Mouse (Mus musculus) erythroblast, embryonic 14.5 days (primary cell): Measurements from ENCODE around the gene Morf4l2. TPM values are rescaled to one million over a fixed set of nuclear protein-coding genes. Genes with fewer than 3 reads are reported as not detected.
"Not testable (repeated sequence)": the region's sequence is repeated elsewhere in the genome, so short reads cannot be mapped to it uniquely, and the experiment has no call there.

Source experiments
- H3K27me3 ChIP-seq: 2 replicates; pipeline ENCODE4 v1.6.1; 2012; ENCODE audit warnings: inconsistent platforms; ENCODE audit not compliant: control insufficient read depth
- H3K36me3 ChIP-seq: 2 replicates; pipeline ENCODE4 v1.6.1; 2012; ENCODE audit warnings: mild to moderate bottlenecking, inconsistent platforms; ENCODE audit not compliant: control insufficient read depth
- H3K4me1 ChIP-seq: 2 replicates; pipeline ENCODE4 v1.6.1; 2012; ENCODE audit warnings: inconsistent platforms; ENCODE audit not compliant: control insufficient read depth
- H3K4me3 ChIP-seq: replicated peaks from 2 replicates; pipeline ENCODE3; 2012; ENCODE audit warnings: moderate library complexity, mild to moderate bottlenecking, inconsistent platforms
- H3K9me3 ChIP-seq: 2 replicates; pipeline ENCODE4 v1.6.1; 2012; ENCODE audit warnings: low read length, inconsistent platforms, mixed read lengths; ENCODE audit not compliant: control insufficient read depth
- GATA1 ChIP-seq: IDR thresholded peaks from 2 replicates; pipeline ENCODE4 v1.6.1; 2012; ENCODE audit warnings: low read length, inconsistent platforms, mixed read lengths
- TAL1 ChIP-seq: IDR thresholded peaks from 3 replicates; pipeline ENCODE4 v1.6.1; 2012; ENCODE audit warnings: low read length, inconsistent platforms, mixed read lengths
- polyA plus RNA-seq: library from polyadenylated mRNA; stranded (reverse); fragments of >175 nt; gene quantifications from 2 replicates; pipeline ENCODE4 v1.2.3, GENCODE M21; 2012

Gene Morf4l2
- polyA plus RNA-seq, 1 experiment = 24.0 TPM

GRCm38 (mm10) chrX:136744663-136745062, 1.2 kb upstream of the Morf4l2 start:
- no peaks in the 10 kb centered on the region; the same call in 1 of the 2 replicates for H3K36me3 ChIP-seq
- peaks cover 8% of the 10 kb centered on the region for H3K4me1 ChIP-seq
- no peak overlapping the region for H3K4me3 ChIP-seq
- no peak for TF ChIP-seq GATA1
- no peak for TF ChIP-seq TAL1
- peaks cover 7% of the 10 kb centered on the region; the same call in 1 of the 2 replicates for H3K9me3 ChIP-seq
- no peaks in the 10 kb centered on the region for H3K27me3 ChIP-seq

- Histone ChIP-seq H3K4me1 (peaks cover 21% of the 10 kb centered on the region), H3K27me3 (no peaks in the 10 kb centered on the region), H3K4me3 (peak overlapping the region; percentile 81), H3K36me3 (peaks cover 13% of the 10 kb centered on the region), H3K9me3 (peaks cover 7% of the 10 kb centered on the region; the same call in 1 of the 2 replicates)
- TF ChIP-seq TAL1 (no peak), GATA1 (no peak)
These were observed 808 bp downstream of the Morf4l2 start for GRCm38 (mm10) chrX:136742661-136743103.

GRCm38 (mm10) chrX:136742241-136742640, 1.2 kb downstream of the Morf4l2 start:
- H3K27me3 ChIP-seq = no peaks in the 10 kb centered on the region
- peaks cover 7% of the 10 kb centered on the region; the same call in 1 of the 2 replicates for H3K9me3 ChIP-seq
- H3K36me3 ChIP-seq = peaks cover 14% of the 10 kb centered on the region
- peaks cover 21% of the 10 kb centered on the region for H3K4me1 ChIP-seq
- H3K4me3 ChIP-seq = peak overlapping the region; percentile 81
- TF ChIP-seq TAL1 = no peak
- TF ChIP-seq GATA1 = no peak

GRCm38 (mm10) chrX:136741651-136742201, 1.8 kb downstream of the Morf4l2 start:
- no peak for TF ChIP-seq GATA1
- TF ChIP-seq TAL1 = no peak
- H3K9me3 ChIP-seq = peaks cover 7% of the 10 kb centered on the region; the same call in 1 of the 2 replicates

GRCm38 (mm10) chrX:136740791-136741650, 2.5 kb downstream of the Morf4l2 start:
- H3K36me3 ChIP-seq = peaks cover 21% of the 10 kb centered on the region
- peaks cover 7% of the 10 kb centered on the region; the same call in 1 of the 2 replicates for H3K9me3 ChIP-seq
- no peaks in the 10 kb centered on the region for H3K27me3 ChIP-seq
- TF ChIP-seq TAL1 (no peak), GATA1 (no peak)
- H3K4me1 ChIP-seq = peaks cover 21% of the 10 kb centered on the region
- peak overlapping the region; percentile 81 for H3K4me3 ChIP-seq

More at GRCm38 (mm10) chrX:136741651-136742201, 1.8 kb downstream of the Morf4l2 start:
- peaks cover 15% of the 10 kb centered on the region for H3K36me3 ChIP-seq
- peaks cover 21% of the 10 kb centered on the region for H3K4me1 ChIP-seq
- H3K4me3 ChIP-seq = peak overlapping the region; percentile 81
- H3K27me3 ChIP-seq = no peaks in the 10 kb centered on the region

GRCm38 (mm10) chrX:136740087-136740790, 3.3 kb downstream of the Morf4l2 start:
- Histone ChIP-seq H3K4me3 (peak overlapping the region; percentile 81), H3K4me1 (peaks cover 21% of the 10 kb centered on the region), H3K27me3 (no peaks in the 10 kb centered on the region), H3K36me3 (peaks cover 29% of the 10 kb centered on the region), H3K9me3 (peaks cover 7% of the 10 kb centered on the region; the same call in 1 of the 2 replicates)
- TF ChIP-seq GATA1 = no peak
- no peak for TF ChIP-seq TAL1

- TF ChIP-seq GATA1 = no peak
- no peak for TF ChIP-seq TAL1
- H3K36me3 ChIP-seq = peaks cover 53% of the 10 kb centered on the region
- no peaks in the 10 kb centered on the region for H3K4me1 ChIP-seq
- H3K9me3 ChIP-seq = no peaks in the 10 kb centered on the region
- H3K4me3 ChIP-seq = no peak overlapping the region
- no peaks in the 10 kb centered on the region for H3K27me3 ChIP-seq
These were observed 11.5 kb downstream of the Morf4l2 start for GRCm38 (mm10) chrX:136732016-136732415.

- H3K36me3 ChIP-seq, H3K27me3 ChIP-seq, H3K4me3 ChIP-seq, H3K9me3 ChIP-seq, H3K4me1 ChIP-seq: not testable (repeated sequence)
These were observed 28.6 kb downstream of the Morf4l2 start for GRCm38 (mm10) chrX:136714742-136715474.
